Mouse (Mus musculus): ENCODE measurements around the gene Wapl.

GRCm38 (mm10) chr14:34674932-34675331 lies 1.2 kb downstream of the Wapl start:
- TF ChIP-seq POLR2A (IDR thresholded peaks at IDR 0.05; ENCODE audit: control insufficient read depth, low read depth, low read length) (no peak), CTCF (IDR thresholded peaks at IDR 0.05; ENCODE audit: control insufficient read depth, insufficient read depth, insufficient replicate concordance, low read depth, low read length) (no peak)
